Mouse (Mus musculus): Measurements from ENCODE around the gene Daam2.

DNA sequence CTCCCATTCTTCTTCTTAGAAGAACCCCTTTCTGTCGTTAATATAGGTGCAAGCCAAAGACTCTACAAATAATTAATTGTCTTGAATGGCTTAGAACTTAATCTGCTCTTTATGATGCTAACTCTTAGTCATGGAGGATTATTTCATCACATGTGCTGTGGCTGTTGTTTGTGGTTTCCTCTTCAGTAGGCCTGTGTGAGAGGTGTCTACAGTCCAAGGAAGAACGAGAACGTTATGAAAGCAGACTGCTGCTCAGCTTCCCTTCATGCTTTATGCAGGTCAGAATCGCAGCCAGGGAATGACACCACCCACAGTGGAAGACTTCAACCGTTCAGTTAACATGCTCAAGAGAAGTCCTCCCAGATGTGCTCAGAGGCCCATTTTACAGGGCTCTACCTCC, 151.2 kb downstream of the Daam2 start:
- no peak for TF ChIP-seq POLR2A (IDR thresholded peaks at IDR 0.05; ENCODE audit: borderline replicate concordance, insufficient read depth, low read length)
- no peak for TF ChIP-seq CTCF (IDR thresholded peaks at IDR 0.05; ENCODE audit: borderline replicate concordance, insufficient read depth, low read depth, low read length)

Data from cerebellum, adult 2 months (tissue).